Mouse (Mus musculus) spleen, postnatal 10 days (tissue): ENCODE data around the gene Slc25a20.

ENCODE experiments used
- DNase-seq, 2 experiments: peaks; one replicate each; pipeline ENCODE4 v3.0.0; 2021 to 2022; ENCODE audit warnings: low spot score in 2 of 2

Slc25a20 gene

GRCm38 (mm10) chr9:108686475-108686887, 24.6 kb downstream of the Slc25a20 start:
- no peak for DNase-seq

GRCm38 (mm10) chr9:108687181-108687580, 25.3 kb downstream of the Slc25a20 start:
- DNase-seq: no peak

GRCm38 (mm10) chr9:108687686-108688085, 25.8 kb downstream of the Slc25a20 start:
- DNase-seq: no peak

- no peak for DNase-seq
These were observed 26.6 kb downstream of the Slc25a20 start for GRCm38 (mm10) chr9:108688451-108688850.

- DNase-seq: no peak
These were observed 27.2 kb downstream of the Slc25a20 start, which contains the start of gene Prkar2a for GRCm38 (mm10) chr9:108689106-108689505. Prkar2a (plus strand) TSS chr9:108689314.

GRCm38 (mm10) chr9:108689993-108690392, 28.1 kb downstream of the Slc25a20 start:
- DNase-seq: no peak

- DNase-seq: no peak
These were observed 29.0 kb downstream of the Slc25a20 start for GRCm38 (mm10) chr9:108690914-108691313.

- no peak for DNase-seq
These were observed 29.5 kb downstream of the Slc25a20 start for GRCm38 (mm10) chr9:108691371-108691770.

GRCm38 (mm10) chr9:108691846-108692225, 29.9 kb downstream of the Slc25a20 start:
- peak; percentile 62 to 85 for DNase-seq

- DNase-seq: peak; percentile 60 to 66
These were observed 30.5 kb downstream of the Slc25a20 start for GRCm38 (mm10) chr9:108692226-108693041.

- no peak for DNase-seq
These were observed 32.1 kb downstream of the Slc25a20 start for GRCm38 (mm10) chr9:108693946-108694345.

GRCm38 (mm10) chr9:108694533-108694932, 32.6 kb downstream of the Slc25a20 start:
- DNase-seq: no peak

- no peak for DNase-seq
These were observed 40.6 kb downstream of the Slc25a20 start for GRCm38 (mm10) chr9:108702476-108702875.

- DNase-seq: no peak
These were observed 41.7 kb downstream of the Slc25a20 start for GRCm38 (mm10) chr9:108703373-108704110.

GRCm38 (mm10) chr9:108704591-108704990, 42.7 kb downstream of the Slc25a20 start:
- no peak for DNase-seq

- no peak for DNase-seq
These were observed 45.3 kb downstream of the Slc25a20 start for GRCm38 (mm10) chr9:108707212-108707611.

GRCm38 (mm10) chr9:108708833-108709232, 46.9 kb downstream of the Slc25a20 start:
- DNase-seq: no peak

- no peak for DNase-seq
These were observed 48.9 kb downstream of the Slc25a20 start for GRCm38 (mm10) chr9:108710767-108711166.

- DNase-seq: no peak
These were observed 54.3 kb downstream of the Slc25a20 start for GRCm38 (mm10) chr9:108716199-108716598.

GRCm38 (mm10) chr9:108723751-108724150, 61.9 kb downstream of the Slc25a20 start:
- no peak for DNase-seq

GRCm38 (mm10) chr9:108726116-108726515, 64.2 kb downstream of the Slc25a20 start:
- DNase-seq: no peak

- no peak for DNase-seq
These were observed 67.2 kb downstream of the Slc25a20 start for GRCm38 (mm10) chr9:108729050-108729449.

- no peak for DNase-seq
These were observed 70.6 kb downstream of the Slc25a20 start for GRCm38 (mm10) chr9:108732462-108732861.
